Mouse (Mus musculus): ENCODE results near the gene Leng8. TPM values are rescaled to one million over a fixed set of nuclear protein-coding genes. Genes with fewer than 3 reads are reported as not detected.

The Leng8 gene
- total RNA-seq, 2 experiments from 2014 or later, result 21.2 to 31.9 TPM

Other genes starting within 250 kb of the Leng8 start
- gene Gm14548, start 238.9 kb upstream of the Leng8 start, total RNA-seq (2021), result not detected
- under 1 TPM; 0.30 to 0.33 TPM for gene Lilra6, start 221.5 kb upstream of the Leng8 start, total RNA-seq (2021)
- gene Lair1, start 73.8 kb upstream of the Leng8 start, total RNA-seq (2021), result 1 to 10 TPM in 1 of 2 experiments, under 1 TPM in 1; 0.89 to 1.1 TPM
- under 1 TPM; 0.69 to 0.92 TPM for gene Ttyh1, start 17.6 kb upstream of the Leng8 start, total RNA-seq (2021)
- 1 to 10 TPM; 2.6 TPM for gene Leng9, start 13.3 kb downstream of the Leng8 start, total RNA-seq (2021)
- gene Cdc42ep5, start 27.8 kb downstream of the Leng8 start, total RNA-seq (2021), result 1 to 10 TPM; 4.1 to 4.6 TPM
- gene Lilra5, start 100.7 kb downstream of the Leng8 start, total RNA-seq (2021), result 1 to 10 TPM in 1 of 2 experiments, under 1 TPM in 1; 0.69 to 1.3 TPM
- under 1 TPM; 0.18 to 0.30 TPM for gene Ncr1, start 200.7 kb downstream of the Leng8 start, total RNA-seq (2021)